Mouse (Mus musculus) G1E-ER4 (cell line): ENCODE measurements around the gene Slc9a5. TPM values are rescaled to one million over a fixed set of nuclear protein-coding genes. Genes with fewer than 3 reads are reported as not detected.

Experiments
- GATA1 ChIP-seq: IDR thresholded peaks from one replicate; pipeline ENCODE4 v1.8.0; 2012; ENCODE audit warnings: low read length, inconsistent platforms
- polyA plus RNA-seq: library from polyadenylated mRNA; stranded (reverse); fragments of >175 nt; gene quantifications from 2 replicates; pipeline ENCODE4 v1.2.3, GENCODE M21; 2012

Slc9a5 gene
- polyA plus RNA-seq, 1 experiment, result 0.49 TPM

DNA sequence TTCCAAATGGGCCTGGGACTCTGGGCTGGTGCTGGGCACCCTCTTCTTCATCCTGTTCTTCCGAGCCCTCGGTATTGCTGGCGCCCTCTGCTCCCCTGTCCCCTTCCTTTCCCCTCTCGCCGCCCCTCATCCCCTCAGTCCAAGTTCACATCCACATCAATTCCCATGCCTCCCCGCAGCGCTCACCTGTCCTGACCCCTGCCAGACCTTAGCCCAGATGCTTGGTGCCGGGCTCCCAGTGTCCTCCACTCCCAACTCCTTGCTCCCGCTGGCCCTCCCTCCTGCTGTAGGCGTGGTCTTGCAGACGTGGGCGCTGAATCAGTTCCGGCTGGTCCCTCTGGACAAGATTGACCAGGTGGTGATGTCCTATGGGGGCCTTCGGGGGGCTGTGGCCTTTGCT is 8.0 kb downstream of the Slc9a5 start:
- TF ChIP-seq GATA1, result no peak

- TF ChIP-seq GATA1, result no peak
Measured at GRCm38 (mm10) chr8:105359208-105359607, 10.6 kb downstream of the Slc9a5 start.

DNA sequence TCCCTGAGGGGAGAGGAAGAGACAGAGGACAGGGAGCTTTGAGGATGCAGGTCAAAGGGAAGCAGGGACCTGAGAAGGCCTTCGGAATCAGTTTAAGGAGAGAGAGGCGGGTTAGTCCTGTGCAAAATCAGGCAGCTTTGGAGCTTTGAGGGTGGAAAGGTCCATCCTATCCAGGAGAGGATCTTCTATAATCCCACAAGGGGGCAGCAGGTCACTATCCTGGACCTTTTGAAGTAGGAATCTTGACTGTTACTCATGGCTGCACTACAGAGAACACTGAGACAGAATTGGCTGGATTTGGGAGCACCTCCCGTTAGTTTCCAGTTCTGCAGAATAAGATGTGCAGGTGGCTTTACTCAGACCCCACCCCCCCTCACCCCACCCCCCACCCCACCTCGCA is 11.0 kb downstream of the Slc9a5 start:
- no peak for TF ChIP-seq GATA1

GRCm38 (mm10) chr8:105361751-105362702 is 13.4 kb downstream of the Slc9a5 start:
- no peak for TF ChIP-seq GATA1

GRCm38 (mm10) chr8:105367107-105367506 is 18.5 kb downstream of the Slc9a5 start:
- no peak for TF ChIP-seq GATA1

- no peak for TF ChIP-seq GATA1
Measured at GRCm38 (mm10) chr8:105372473-105372872, 23.8 kb downstream of the Slc9a5 start.

DNA sequence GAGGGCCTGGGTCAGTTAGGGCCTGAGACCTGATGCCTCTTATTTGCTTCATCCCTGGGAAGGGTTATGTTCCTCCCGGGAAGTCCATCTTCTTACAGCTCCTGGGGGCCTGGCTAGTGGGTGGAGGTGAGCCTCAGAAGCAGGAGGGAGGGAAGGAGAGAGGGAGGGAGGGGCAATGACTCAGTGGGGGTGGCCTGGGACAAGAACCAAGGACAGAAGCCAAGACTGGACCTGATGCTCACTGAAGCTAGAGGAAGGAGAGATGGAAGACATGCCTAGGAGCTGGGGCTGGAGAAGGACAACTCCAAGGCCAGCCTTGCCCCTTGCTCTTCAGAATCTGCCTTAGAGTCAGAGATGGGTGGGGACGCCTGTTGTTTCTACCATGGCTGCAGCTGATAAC is 24.4 kb downstream of the Slc9a5 start, which contains the start of gene Plekhg4:
Gene Plekhg4 (plus strand): TSS at position 243 of the 400 bp plus-strand sequence.
- TF ChIP-seq GATA1, result no peak

DNA sequence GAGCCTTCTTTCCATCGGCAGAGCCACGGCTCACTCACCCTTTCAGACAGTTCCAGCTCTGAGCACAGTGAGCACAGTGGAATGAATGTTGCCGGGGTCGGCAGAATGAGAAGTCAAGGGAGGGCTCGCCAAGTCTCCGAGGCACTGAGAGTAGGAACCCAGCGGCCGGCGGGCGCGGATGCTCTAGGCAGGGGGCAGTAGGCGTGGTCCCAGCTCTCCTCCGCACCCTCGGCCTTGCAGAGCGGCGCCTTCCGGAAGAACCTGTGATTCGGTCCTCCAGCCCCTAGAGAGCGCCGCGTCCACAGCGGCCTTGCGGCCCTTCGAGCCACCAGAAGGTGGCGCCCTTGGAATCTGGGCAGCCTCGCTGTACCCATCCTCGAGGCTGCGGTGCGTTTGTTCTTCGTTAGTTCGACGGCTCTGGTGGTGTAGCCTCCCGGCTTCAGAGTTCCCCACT is 25.9 kb downstream of the Slc9a5 start:
- no peak for TF ChIP-seq GATA1

DNA sequence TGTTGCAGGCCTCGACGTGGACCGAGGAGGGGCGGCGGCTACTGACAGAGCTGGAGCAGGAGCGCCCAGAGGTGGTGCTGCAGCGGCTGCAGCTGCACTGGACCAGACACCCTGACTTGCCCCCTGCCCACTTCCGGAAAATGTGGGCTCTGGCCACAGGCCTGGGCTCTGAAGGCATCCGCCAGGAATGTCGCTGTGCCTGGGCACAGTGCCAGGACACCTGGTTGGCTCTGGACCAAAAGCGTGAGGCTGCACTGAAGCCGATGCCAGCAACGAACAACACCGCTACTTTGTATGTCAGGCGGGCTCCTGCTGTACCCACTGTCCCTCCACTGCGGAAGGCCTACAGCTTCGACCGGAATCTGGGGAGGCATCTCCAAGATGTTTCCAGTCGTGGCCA is 30.0 kb downstream of the Slc9a5 start:
- TF ChIP-seq GATA1, result no peak

GRCm38 (mm10) chr8:105380308-105380707 is 31.7 kb downstream of the Slc9a5 start:
- no peak for TF ChIP-seq GATA1

DNA sequence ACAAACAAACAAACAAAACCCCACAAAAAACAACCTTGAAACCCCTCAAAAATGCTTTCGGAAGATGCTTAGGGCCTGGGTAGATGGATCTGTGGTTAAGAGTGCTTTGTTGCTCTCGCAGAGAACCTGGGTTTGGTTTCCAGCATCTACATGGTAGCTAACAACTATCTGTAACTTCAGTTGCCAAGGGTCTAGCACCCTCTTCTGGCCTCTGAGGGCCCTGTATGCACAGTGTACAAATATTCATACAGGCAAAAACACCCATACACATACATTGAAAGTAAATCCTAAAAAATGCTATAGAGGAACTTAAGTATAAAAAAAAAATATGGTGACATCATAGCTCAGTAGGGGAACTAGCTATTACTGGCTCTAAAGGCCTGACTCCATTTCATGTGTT is 35.4 kb downstream of the Slc9a5 start:
- TF ChIP-seq GATA1, result no peak

DNA sequence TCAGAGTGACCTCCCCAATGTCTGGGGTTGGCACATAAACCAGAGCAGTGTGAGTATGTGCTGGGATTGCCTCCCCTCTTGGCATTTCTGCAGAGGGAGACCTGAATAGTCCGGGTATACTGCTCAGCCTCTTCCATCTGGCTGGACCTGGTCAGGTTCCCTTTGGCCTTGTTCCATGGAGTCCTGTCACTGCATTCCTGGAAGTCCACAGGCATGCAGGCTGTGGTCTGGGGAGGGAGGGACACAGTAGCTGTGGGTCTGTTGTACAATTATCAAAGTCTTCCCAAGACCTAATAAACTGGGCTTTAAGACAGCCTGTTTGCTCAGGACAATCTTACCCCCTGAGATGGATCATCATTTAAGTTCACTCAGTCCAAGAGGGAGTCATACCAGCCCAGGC is 38.5 kb downstream of the Slc9a5 start:
- TF ChIP-seq GATA1, result no peak

DNA sequence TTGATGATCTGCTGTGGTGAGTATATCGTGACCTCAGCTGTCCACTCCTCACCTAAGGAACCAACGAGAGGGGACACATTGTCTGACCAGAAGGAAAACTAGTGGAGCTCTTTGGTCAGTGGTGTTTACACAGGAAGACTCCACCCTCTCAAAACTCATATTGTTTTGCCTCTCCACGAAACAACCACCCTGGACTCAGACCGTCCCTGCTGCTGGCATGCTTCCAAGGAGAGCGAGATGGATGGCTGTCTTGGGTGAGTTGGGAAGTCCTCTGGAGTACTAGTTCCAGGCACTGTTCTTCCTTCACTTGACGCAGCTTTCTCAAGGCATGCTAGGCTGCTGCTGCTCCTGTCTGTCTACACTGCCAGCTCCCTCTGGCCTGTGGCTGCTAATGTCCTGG is 40.5 kb downstream of the Slc9a5 start:
- TF ChIP-seq GATA1, result no peak

- no peak for TF ChIP-seq GATA1
Measured at GRCm38 (mm10) chr8:105393089-105393787, 44.6 kb downstream of the Slc9a5 start.

DNA sequence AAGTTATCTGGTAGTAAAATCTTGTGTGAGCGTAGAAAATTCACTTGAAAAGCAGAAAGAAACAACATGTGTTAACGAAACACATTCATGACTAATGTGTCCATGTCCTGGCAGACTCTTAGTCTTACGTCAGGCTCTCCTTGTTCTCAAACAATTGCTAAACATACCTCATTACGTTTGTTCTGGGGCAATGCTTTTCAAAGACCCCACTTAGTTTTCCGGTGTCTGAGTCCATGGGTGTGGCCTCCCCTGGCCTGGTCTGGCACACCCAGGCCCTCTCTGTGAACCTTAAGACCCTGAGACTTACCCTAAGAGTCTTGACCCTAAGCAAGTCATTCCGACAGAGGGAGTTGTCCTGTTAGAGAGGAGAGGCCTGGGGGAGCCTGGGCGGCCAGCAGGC is 45.3 kb downstream of the Slc9a5 start:
- no peak for TF ChIP-seq GATA1

GRCm38 (mm10) chr8:105397747-105398146 is 49.1 kb downstream of the Slc9a5 start:
- TF ChIP-seq GATA1, result no peak

- TF ChIP-seq GATA1, result no peak
Measured at GRCm38 (mm10) chr8:105400016-105400415, 51.4 kb downstream of the Slc9a5 start.

DNA sequence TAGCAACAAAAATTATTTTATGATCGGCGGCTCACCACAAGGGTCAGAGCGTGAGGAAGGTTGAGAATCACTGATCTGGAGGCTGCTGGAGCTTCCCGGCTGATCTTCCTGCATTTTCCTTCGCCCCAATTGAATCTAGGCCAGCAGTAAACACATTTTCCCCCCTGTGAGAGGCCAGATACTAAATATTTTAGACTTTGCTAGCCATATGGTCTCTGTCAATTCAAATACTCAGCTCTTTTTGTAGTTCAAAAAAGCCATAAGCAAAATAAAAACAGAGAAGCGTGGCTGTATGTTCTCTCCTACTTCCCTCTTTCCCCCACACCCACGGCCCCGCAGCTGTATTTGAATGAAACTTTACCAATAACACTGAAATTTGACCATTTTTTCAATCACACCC is 54.8 kb downstream of the Slc9a5 start:
- no peak for TF ChIP-seq GATA1
